Comparison of ENCODE assay signal across 8 mouse cellular contexts in genomic region chr1:105990911-105991761, GRCm38 (mm10). TPM values are rescaled to one million over a fixed set of nuclear protein-coding genes. Genes with fewer than 3 reads are reported as not detected.
DNase-seq lines count a peak whose midpoint lies in the region; ATAC-seq lines count a peak whose summit lies in the region.

No protein-coding gene starts in this region.

- ATAC-seq in activated CD4-positive, CD25-positive, alpha-beta regulatory T cell, adult 4 months, result peak; percentile 16
- ATAC-seq in hindbrain, embryonic 16.5 days, result peak; percentile 32
- peak; percentile 41 for ATAC-seq in megakaryocyte, adult 5-6 weeks (ENCODE audit: poor library complexity, severe bottlenecking)

- peak overlapping the region; percentile 92 for H3K4me2 ChIP-seq in hindbrain, embryonic 16.5 days (ENCODE audit: low read length)

- peak overlapping the region; percentile 97 for H3K27ac ChIP-seq in hindbrain, embryonic 16.5 days (ENCODE audit: low read depth, low read length)

- peak overlapping the region; percentile 80 for H3K9ac ChIP-seq in hindbrain, embryonic 16.5 days (ENCODE audit: low read depth, low read length)

- H3K27me3 ChIP-seq in hindbrain, embryonic 16.5 days (replicated peaks; ENCODE audit: control insufficient read depth, insufficient read depth, low read length), result no peaks in the 10 kb centered on the region

- WGBS in hindbrain, embryonic 16.5 days, result under 1% methylated on average over 88 of the region's 104 CpGs

- no peaks in the 10 kb centered on the region for H3K9me3 ChIP-seq in hindbrain, embryonic 16.5 days (ENCODE audit: control insufficient read depth, low read length)

- peak overlapping the region; percentile 70 for H3K4me3 ChIP-seq in hindbrain, embryonic 16.5 days (ENCODE audit: low read length)

- peak; percentile 78 to 81 for DNase-seq in cerebellum, postnatal 25 days
- DNase-seq in gastrocnemius, adult 18-20 months (ENCODE audit: low spot score), result peak; percentile 69
- peak; percentile 42 to 57 for DNase-seq in left cerebral cortex, adult 8-10 months (ENCODE audit: low spot score in 2 of 2)
- DNase-seq in right cerebral cortex, adult 2 months (ENCODE audit: low spot score in 2 of 2), result peak; percentile 61 to 70
- peak; percentile 65 to 70 for DNase-seq in urinary bladder, postnatal 36 days (ENCODE audit: low spot score in 2 of 2)

- H3K4me1 ChIP-seq in hindbrain, embryonic 16.5 days (ENCODE audit: control insufficient read depth, insufficient read depth, low read depth, low read length), result peaks cover 26% of the 10 kb centered on the region

- H3K36me3 ChIP-seq in hindbrain, embryonic 16.5 days (ENCODE audit: control insufficient read depth, insufficient read depth, low read length), result no peaks in the 10 kb centered on the region

RNA-seq across cellular contexts. Expression of gene Zcchc2, which starts 0.9 kb away (rescaled TPM):
- 1 to 10 TPM; 7.0 to 8.5 TPM for polyA plus RNA-seq in activated CD4-positive, CD25-positive, alpha-beta regulatory T cell, adult 4 months (2017; shearing (Covaris generic))
- 10 to 100 TPM in 1 of 2 experiments, 1 to 10 TPM in 1; 7.9 to 11.4 TPM for total RNA-seq in gastrocnemius, adult 18-20 months (2021)
- polyA plus RNA-seq in hindbrain, embryonic 16.5 days (2015; fragmentation: Nextera tagmentation; extraction: Ambion mirVana), result 2.8 and 2.9 TPM in 2 replicates
- 10 to 100 TPM; 20.5 to 26.4 (median 22.2) TPM for total RNA-seq in left cerebral cortex, adult 8-10 months (2022)
- total RNA-seq in megakaryocyte, adult 5-6 weeks (2015), result 24.7 and 25.8 TPM in 2 replicates
- 19.1 TPM in 2 replicates for total RNA-seq in megakaryocyte, adult 5-6 weeks (2017)

Comparison
In these comparisons a context has a peak if more than half of its experiments do, and no peak if none do; other contexts are left out.
1. Peak in every context shown above with its lines: DNase-seq, ATAC-seq, H3K4me3 ChIP-seq and H3K27ac ChIP-seq.